Mouse (Mus musculus) stomach, postnatal 0 days (tissue): ENCODE results near the gene Mettl9.

ENCODE experiments used
- CTCF ChIP-seq: IDR thresholded peaks from 2 replicates; pipeline ENCODE4 v1.5.1; 2016; ENCODE audit warnings: antibody characterized with exemption, low read depth, mild to moderate bottlenecking, moderate library complexity
- EP300 ChIP-seq: optimal IDR thresholded peaks from 2 replicates; pipeline ENCODE3; 2016; ENCODE audit warnings: antibody characterized with exemption

DNA sequence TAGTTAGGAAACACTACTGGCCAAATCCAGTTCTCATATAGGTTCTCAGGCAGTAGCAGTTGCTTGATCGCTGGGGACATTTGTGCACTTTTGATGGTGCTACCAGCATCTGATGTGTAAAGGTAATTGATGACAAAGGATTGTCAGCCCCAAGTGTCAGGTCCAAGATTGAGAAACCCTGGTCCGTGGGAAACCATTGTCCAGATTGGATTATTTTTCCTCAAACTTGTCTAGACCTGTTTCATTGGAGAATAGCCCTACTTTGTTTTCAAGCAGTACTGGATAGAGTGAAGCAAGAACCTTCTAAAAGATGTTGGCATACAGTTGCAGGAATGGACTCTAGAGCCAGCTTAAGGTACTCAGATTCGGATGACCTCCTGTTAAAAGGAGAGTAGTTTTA is 8.8 kb downstream of the Mettl9 start:
- TF ChIP-seq EP300 (no peak), CTCF (no peak)
